Mouse (Mus musculus) CD4-positive, CD25-positive, alpha-beta regulatory T cell, adult 2 months (primary cell): Measurements from ENCODE around the gene Dglucy.
A peak's percentile ranks its signal among the peaks of the same experiment; 100 is the strongest.

ENCODE experiments used
- DNase-seq: peaks from one replicate; pipeline ENCODE4 v3.0.0-alpha.2; 2012; ENCODE audit warnings: low read depth, low spot score

Gene Dglucy

DNA sequence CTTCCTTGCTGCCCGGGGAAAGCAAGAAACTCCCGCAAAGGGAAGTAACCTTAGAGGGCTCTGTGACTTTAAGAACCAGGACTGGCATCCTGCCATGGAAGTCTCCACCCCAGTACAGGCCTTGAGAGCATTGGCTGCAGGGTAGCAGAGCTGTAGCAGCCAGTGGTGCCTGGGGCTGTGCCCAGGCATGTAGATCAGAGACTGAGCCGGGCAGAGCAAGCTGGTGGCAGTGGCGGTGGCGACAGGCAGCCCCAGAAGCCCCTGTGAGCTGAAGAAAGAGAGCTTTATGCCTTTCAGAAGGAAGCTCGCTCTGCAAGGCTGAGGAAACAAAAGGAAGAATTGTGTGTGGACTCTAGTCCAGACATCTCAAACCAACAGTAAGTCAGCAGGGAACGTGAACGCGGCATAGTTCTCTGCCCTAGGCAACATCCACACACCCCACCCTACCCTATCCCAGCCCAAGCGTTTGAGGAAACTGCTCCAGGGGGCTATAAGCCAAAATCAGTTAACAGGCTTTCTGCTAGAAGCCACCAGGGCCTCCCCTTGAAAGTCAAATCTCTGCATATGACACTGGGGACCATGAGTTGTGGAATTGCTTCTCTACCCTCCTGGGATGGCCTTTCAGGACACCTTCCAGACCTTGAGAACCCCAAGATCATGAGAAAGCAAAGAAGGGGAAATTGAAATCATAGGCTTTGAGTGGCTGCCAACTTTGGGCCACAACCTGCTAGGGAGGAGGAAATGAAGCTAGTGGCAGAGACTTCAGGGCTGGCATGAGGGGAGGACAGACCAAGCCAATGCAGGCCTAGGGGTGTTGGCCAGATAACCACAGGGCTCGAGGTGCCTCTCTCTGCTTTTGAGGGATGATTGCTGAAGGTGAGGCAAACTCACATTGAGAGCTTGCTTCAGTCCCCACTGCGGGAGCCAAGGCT, at the start of gene Dglucy:
TSS of gene Dglucy (plus strand) at position 124 of the 932 bp plus-strand sequence.
- peak; percentile 84 for DNase-seq

DNA sequence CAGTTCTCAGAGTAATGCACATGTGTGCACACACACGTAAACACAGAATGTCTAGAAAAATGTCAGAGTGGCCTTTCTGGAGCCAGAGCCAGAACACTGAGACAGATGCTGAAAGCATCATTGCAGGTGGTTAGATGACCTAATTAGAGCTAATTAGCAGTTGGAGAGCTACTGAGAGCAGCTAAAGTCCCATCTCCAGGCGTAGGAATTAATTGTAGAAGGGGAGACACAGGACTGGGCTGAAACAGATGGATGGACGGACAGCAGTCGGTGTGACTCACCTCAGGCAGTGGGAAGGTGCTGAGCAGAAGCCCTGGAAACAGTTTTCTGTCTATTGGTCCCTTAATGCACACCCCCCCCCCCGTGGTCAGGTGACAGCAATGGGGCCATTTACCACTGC, 43.7 kb upstream of the Dglucy start:
- DNase-seq, result no peak

DNA sequence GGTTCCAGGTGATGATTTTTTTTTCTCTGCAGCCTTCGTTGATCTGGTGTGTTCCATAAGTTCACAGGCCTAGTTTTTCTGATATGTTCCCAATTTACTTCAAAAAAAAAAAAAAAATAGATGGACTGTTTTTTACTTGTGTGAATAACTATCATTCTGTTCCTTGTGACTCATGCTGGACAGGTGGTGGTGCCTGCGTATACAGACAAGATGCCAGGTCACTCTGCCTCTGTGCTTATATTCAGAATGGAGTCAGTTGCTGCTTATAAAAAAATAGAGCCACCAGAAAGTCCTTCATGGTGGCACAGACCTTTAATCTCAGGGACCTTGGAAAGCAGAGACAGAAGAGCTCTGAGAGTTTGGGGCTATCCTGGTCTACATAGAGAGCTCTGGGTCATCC, 43.3 kb upstream of the Dglucy start:
- DNase-seq, result no peak

DNA sequence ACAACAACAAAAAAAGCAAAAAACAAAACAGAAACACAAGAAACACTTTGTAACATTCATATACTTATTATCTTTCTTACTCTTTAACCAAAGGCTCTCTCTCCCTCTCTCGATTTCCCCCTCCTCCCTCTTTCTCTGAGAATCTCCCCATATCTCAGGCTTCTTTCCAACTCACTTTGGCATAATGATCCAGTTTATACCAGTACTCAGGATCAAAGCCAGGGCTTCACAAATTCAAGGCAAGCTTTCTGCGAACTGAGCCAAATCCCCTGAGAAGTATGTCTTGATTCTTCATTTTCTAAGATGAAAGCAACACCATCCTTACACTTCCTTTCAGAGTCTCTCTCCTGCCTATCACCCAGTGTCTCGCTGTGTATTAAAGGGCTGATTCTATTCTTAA, 40.4 kb upstream of the Dglucy start:
- no peak for DNase-seq

DNA sequence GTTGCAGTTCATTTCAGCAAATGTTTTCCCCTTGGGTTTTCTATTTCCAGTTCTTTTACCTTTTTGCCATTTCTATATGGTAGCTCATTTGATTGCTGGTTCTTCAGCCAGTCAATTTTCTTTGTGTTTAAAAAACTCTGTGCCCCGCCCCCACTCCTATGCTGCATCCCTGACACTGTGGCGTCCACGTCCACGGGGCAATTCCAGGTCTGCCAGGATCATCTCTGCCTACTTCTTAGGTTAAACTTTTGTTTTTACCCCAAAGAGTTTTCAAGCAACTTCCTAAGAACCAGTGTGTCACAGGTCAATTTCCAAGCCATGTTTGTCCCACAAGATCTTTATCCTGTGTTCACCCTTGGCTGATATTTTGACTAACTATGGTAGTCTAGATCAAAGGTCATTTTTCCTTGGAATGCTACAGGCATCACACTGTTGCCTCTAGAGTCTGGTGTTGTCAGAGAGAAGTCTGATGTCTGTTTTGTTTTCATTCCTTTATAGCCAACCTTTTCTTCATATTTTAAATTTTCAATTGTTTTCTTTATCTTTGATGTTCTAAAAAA, 39.8 kb upstream of the Dglucy start:
- DNase-seq, result no peak

DNA sequence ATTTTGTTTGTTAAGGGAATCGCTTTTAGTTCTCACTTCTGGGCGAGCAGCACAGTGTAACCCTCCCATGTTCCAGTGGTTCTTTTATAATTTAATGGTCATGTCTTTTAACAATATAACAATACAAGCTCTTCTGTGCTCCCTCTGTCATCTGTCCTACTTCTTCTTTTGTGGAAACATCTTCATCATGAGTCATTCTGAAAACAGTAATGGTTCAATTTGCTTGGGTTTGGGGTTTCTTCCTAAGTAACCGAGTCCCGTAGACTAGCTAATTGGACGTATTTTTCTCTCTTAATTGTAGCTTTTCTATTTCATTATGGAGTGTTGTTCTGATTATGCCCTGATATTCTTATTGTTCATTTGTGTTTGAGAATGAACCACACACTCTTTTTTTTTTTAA, 38.5 kb upstream of the Dglucy start:
- DNase-seq, result no peak

DNA sequence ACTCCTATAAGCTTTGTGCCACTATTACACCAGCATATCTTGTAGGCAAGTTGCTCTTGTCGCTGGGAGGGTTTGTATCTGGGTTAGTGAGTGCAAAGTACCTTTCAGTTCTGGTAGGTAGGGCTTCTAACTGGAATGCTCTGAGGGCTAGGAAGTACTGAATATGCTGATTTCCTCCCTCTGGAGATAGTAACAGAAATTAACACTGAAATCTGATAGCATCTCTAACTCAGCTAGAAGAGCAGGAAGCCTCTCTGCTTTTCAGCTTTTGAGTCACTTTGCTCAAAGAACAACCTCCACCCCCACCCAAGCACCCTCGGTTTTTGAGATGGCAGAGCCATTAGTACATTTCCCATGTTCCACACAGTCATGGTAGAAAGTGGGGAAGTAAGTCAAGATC, 36.4 kb upstream of the Dglucy start:
- DNase-seq, result no peak

- DNase-seq, result no peak
Measured at GRCm38 (mm10) chr12:100752977-100753376, 25.9 kb upstream of the Dglucy start.

DNA sequence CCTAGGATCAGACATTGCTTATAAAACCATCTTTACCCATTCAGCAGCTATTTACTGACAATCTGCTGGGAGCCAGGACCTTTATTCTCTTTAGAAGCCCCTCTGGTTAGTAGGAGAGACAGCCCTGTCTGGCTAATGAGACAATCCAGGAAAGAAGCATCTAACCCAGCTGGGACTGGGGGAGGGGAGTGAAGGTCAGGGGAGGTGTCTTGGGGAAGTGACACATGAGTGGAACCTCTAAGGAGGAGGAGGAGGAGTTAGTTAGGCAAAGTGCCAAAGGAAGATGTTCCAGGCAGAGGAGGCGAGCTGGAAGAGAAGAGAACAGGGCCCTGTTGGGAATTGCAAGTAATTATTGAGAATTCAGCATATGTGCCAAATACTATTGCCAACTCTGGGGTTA, 25.1 kb upstream of the Dglucy start:
- DNase-seq, result no peak

GRCm38 (mm10) chr12:100757427-100757826, 21.4 kb upstream of the Dglucy start:
- DNase-seq, result no peak

DNA sequence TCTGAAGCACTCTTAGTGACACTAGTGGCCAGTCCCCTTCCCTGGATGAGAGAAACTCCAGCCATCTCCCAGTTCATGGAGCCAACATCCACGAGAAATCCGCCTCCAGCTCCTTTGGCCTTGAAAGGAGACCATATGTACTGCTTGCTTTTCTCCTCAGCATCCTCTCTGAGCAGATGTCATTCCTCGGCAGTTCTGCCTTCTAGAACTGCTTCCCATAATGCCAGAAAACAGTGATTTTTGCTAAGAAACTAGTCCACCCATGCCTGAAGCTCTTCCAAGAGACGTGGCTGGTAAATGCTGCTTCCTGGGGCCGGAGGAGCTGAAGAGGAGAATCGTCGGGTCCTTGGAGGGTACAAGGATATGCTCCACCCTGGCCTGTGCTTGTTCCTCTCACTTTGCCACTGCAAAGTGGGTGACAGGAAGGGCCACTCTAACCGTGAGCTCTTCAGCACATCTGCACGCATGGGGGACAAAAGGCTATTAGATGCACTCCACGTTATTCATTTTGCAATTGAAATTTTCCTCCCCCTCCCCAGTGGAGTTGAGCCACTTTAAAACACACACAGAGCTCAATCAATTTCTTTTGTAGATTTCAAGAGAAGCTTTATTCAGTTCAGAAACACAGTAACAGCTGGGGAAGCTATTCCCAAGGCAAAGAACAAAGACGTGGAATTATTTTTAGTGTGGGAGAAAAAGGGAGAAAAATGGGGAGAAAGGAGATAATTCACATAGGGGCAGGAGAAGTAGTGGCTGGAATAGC, 16.0 kb upstream of the Dglucy start:
- DNase-seq, result no peak

DNA sequence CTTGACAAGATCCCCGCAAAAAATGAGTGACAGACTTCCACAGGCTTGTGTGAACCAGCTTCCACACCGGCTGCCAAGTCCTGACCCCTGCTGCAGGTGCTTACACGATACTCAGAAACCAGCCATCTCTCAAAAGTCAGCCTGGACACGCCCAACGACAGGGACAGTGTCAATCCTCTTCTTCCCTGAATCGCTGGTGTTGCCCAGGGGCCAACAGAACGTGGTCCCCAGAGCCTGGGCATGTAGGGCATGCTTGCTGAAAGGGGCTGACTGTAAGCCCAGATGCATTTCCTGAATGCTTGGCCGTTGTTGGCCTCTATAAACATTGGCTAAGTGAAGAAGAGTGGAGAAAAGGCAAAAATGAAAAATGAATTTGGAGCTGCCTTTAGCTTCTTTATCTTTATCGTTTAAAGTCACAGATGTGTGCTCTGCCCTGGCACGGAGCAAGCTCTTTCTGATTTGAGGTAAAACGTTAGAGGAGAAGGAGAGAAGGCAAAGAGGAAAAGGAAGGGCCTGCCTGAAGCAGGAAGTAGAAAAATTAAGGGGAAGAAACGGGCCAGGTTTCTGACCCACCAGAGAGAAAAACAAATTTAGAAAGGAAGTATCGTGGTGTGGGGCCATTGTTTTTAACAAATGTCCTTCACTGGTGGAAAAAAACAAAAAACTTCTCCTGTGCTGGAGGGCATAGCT, 14.4 kb upstream of the Dglucy start:
- DNase-seq, result no peak

DNA sequence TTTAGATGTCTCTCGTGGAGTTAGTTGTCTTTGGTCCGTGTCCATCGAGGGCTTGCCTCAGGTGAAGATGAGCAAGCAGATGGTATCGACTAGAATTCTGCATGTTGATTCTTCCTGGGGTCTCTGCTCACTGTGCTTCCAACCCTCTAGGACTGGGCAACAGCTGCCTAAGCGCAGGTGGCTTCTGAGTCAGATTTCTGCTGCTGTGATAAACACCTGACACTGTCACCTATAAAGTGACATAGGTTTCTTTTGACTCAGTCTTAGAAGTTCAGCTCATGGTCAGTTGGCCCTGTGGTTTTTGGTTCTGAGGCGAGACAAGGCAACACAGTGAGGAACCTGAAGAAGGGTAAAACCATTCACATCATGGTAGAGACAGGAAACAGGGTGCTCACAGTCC, 9.0 kb upstream of the Dglucy start:
- no peak for DNase-seq

DNA sequence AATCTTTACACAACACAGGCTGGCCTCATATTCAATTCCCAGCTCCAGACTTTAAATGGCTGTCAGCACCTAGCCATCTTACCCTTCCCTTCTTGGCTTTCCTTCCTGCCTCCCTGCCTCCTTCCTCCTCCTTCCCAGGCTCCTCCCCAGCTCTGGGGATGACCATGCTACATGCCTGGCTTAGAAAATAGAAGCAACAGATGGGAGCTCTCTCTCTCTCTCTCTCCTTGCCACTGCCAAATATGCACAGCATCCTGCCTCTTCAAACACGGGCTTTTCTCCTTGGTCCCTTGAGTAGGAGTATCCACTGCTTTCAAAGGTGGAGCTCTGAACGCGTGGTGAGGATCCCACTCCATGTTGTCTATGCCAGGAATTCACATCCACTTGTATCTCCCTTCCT, 8.1 kb upstream of the Dglucy start:
- no peak for DNase-seq

GRCm38 (mm10) chr12:100772230-100772984, 6.5 kb upstream of the Dglucy start:
- peak; percentile 59 for DNase-seq

- DNase-seq, result no peak
Measured at GRCm38 (mm10) chr12:100774756-100775155, 4.1 kb upstream of the Dglucy start.

- no peak for DNase-seq
Measured at GRCm38 (mm10) chr12:100775291-100775690, 3.6 kb upstream of the Dglucy start.

- DNase-seq, result no peak
Measured at GRCm38 (mm10) chr12:100775911-100776581, 2.8 kb upstream of the Dglucy start.

DNA sequence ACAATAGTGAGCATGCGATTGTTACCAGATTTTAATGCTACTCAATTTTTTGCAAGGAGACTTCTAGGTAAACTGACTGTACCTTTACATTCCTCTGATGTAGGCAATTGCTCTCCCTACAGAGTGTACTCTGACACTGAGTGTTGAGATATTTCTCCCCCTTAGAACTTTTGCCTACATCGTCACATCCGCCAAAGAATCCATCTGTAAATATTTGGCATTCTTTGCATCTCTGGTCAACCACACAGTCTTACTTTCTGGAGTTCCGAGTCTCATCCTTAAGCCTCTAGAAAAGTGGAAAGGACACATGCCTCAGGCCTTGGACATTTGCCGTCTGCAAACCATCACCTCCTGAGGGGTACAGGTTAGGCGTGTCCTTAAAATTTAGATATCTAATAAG, 1.9 kb upstream of the Dglucy start:
- DNase-seq, result no peak

GRCm38 (mm10) chr12:100778276-100778933, 452 bp upstream of the Dglucy start:
- no peak for DNase-seq
